Mouse (Mus musculus) embryonic fibroblast, embryonic 13.5 days (primary cell): Measurements from ENCODE around the gene Gm20388.

Experiments used
- CTCF ChIP-seq: IDR thresholded peaks from 2 replicates; pipeline ENCODE4 v1.5.1; 2011; ENCODE audit warnings: mild to moderate bottlenecking, control low read depth, low read length, moderate library complexity, borderline replicate concordance; ENCODE audit not compliant: insufficient read depth
- POLR2A ChIP-seq: IDR thresholded peaks from 2 replicates; pipeline ENCODE4 v1.6.1; 2011; ENCODE audit warnings: low read depth, mild to moderate bottlenecking, control low read depth, low read length, moderate library complexity

GRCm38 (mm10) chr8:121935341-121936294 lies 2025.0 kb downstream of the Gm20388 start:
- TF ChIP-seq POLR2A, result no peak
- no peak for TF ChIP-seq CTCF
